Mouse (Mus musculus): ENCODE measurements around the gene Vsig8. TPM values are rescaled to one million over a fixed set of nuclear protein-coding genes. Genes with fewer than 3 reads are reported as not detected.

Vsig8 gene
- polyA plus RNA-seq, 1 experiment from 2014 or later: 0.14 TPM

DNA sequence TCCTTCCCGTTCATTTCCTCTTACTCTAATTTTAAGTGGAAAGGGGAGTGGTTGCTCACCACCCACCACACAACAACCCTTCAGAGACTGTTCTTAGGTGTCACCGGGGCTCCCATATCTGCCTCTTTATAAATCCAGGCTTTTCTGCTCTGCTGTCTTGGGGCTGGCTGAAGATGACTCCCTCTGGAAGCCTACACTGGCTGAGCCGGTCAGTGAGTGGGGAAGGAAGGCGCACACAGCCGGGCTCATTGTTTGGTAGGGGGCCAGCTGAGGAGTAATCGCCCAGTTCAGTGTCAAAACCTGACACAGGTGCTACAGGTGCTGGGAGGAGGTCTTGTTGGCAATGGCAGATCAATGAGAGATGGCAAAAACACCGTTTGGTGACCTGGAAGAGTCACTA, 29.8 kb upstream of the Vsig8 start:
- no peak for ATAC-seq
- Histone ChIP-seq H3K4me2 (ENCODE audit: low read length) (no peak overlapping the region), H3K27ac (ENCODE audit: low read length) (no peak overlapping the region), H3K4me3 (replicated peaks; ENCODE audit: low read length) (no peak overlapping the region), H3K9ac (replicated peaks; ENCODE audit: low read depth, low read length) (no peak overlapping the region), H3K27me3 (replicated peaks; ENCODE audit: control insufficient read depth, insufficient read depth, low read length) (no peaks in the 10 kb centered on the region; the same call in 1 of the 2 replicates), H3K9me3 (ENCODE audit: control insufficient read depth, low read length) (no peaks in the 10 kb centered on the region), H3K4me1 (replicated peaks; ENCODE audit: control insufficient read depth, insufficient read depth, low read length) (peaks cover 6% of the 10 kb centered on the region), H3K36me3 (ENCODE audit: control insufficient read depth, insufficient read depth) (no peaks in the 10 kb centered on the region)
- WGBS: 74% methylated on average over 7 of the region's 7 CpGs

GRCm38 (mm10) chr1:172526380-172527081, 29.2 kb upstream of the Vsig8 start:
- Histone ChIP-seq H3K36me3 (ENCODE audit: control insufficient read depth, insufficient read depth) (no peaks in the 10 kb centered on the region), H3K4me2 (ENCODE audit: low read length) (no peak overlapping the region), H3K27ac (ENCODE audit: low read length) (no peak overlapping the region), H3K4me1 (replicated peaks; ENCODE audit: control insufficient read depth, insufficient read depth, low read length) (0 out of 2 replicates have a peak, but pooled peaks cover 2% of the 10 kb centered on the region), H3K9ac (replicated peaks; ENCODE audit: low read depth, low read length) (no peak overlapping the region), H3K4me3 (replicated peaks; ENCODE audit: low read length) (no peak overlapping the region), H3K27me3 (replicated peaks; ENCODE audit: control insufficient read depth, insufficient read depth, low read length) (no peaks in the 10 kb centered on the region; the same call in 1 of the 2 replicates), H3K9me3 (ENCODE audit: control insufficient read depth, low read length) (no peaks in the 10 kb centered on the region)
- WGBS: 80% methylated on average over 23 of the region's 23 CpGs
- ATAC-seq: no peak

GRCm38 (mm10) chr1:172527431-172527830, 28.3 kb upstream of the Vsig8 start:
- Histone ChIP-seq H3K27me3 (replicated peaks; ENCODE audit: control insufficient read depth, insufficient read depth, low read length) (no peaks in the 10 kb centered on the region; the same call in 1 of the 2 replicates), H3K9me3 (ENCODE audit: control insufficient read depth, low read length) (no peaks in the 10 kb centered on the region), H3K27ac (ENCODE audit: low read length) (no peak overlapping the region), H3K4me2 (ENCODE audit: low read length) (no peak overlapping the region), H3K36me3 (ENCODE audit: control insufficient read depth, insufficient read depth) (no peaks in the 10 kb centered on the region), H3K9ac (replicated peaks; ENCODE audit: low read depth, low read length) (no peak overlapping the region), H3K4me3 (replicated peaks; ENCODE audit: low read length) (no peak overlapping the region), H3K4me1 (replicated peaks; ENCODE audit: control insufficient read depth, insufficient read depth, low read length) (0 out of 2 replicates have a peak, but pooled peaks cover 3% of the 10 kb centered on the region)
- ATAC-seq: no peak
- 94% methylated on average over 10 of the region's 10 CpGs for WGBS

GRCm38 (mm10) chr1:172528701-172529100, 27.0 kb upstream of the Vsig8 start:
- Histone ChIP-seq H3K4me2 (ENCODE audit: low read length) (no peak overlapping the region), H3K27ac (ENCODE audit: low read length) (no peak overlapping the region), H3K9me3 (ENCODE audit: control insufficient read depth, low read length) (no peaks in the 10 kb centered on the region), H3K9ac (replicated peaks; ENCODE audit: low read depth, low read length) (no peak overlapping the region), H3K4me3 (replicated peaks; ENCODE audit: low read length) (no peak overlapping the region), H3K27me3 (replicated peaks; ENCODE audit: control insufficient read depth, insufficient read depth, low read length) (no peaks in the 10 kb centered on the region; the same call in 1 of the 2 replicates), H3K36me3 (ENCODE audit: control insufficient read depth, insufficient read depth) (no peaks in the 10 kb centered on the region), H3K4me1 (replicated peaks; ENCODE audit: control insufficient read depth, insufficient read depth, low read length) (0 out of 2 replicates have a peak, but pooled peaks cover 5% of the 10 kb centered on the region)
- ATAC-seq: peak; percentile 62
- WGBS: 5% methylated on average over 7 of the region's 7 CpGs

DNA sequence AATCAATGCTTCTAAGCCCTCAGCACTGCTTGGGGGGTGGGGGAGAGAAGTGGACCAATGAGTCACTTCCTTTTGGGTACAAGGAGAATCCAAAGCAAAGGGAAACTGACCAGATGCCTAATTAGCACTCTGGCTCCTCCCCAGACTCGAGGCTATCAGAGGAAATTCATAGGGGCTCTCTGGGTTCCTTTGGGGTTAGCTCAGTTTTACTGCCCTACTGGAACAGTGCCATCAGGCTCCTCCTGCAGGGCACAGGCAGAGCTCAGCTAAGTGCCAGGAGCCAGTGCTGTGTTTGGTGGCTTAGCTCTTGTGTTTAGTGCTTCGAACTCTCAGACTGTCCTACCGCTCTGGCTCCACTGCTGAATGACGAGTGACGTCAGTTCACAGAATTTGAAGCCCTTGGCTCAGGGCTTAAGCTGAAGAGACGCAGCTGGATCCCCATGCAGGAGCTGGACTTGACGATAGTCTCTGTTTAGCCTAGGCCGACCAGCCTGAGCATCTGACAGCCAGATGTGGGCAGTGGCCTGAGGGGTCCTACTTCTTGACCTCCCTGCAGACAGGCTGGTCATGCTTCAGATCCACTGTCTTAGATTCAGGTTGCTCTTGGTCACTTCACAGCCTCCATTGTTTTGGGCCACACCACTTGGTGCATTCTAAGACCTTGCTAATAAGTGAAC, 25.1 kb upstream of the Vsig8 start:
- Histone ChIP-seq H3K27ac (ENCODE audit: low read length) (no peak overlapping the region), H3K4me3 (replicated peaks; ENCODE audit: low read length) (no peak overlapping the region), H3K36me3 (ENCODE audit: control insufficient read depth, insufficient read depth) (no peaks in the 10 kb centered on the region), H3K9me3 (ENCODE audit: control insufficient read depth, low read length) (no peaks in the 10 kb centered on the region; the same call in 1 of the 2 replicates), H3K4me2 (ENCODE audit: low read length) (no peak overlapping the region), H3K27me3 (replicated peaks; ENCODE audit: control insufficient read depth, insufficient read depth, low read length) (no peaks in the 10 kb centered on the region; the same call in 1 of the 2 replicates), H3K4me1 (replicated peaks; ENCODE audit: control insufficient read depth, insufficient read depth, low read length) (0 out of 2 replicates have a peak, but pooled peaks cover 5% of the 10 kb centered on the region), H3K9ac (replicated peaks; ENCODE audit: low read depth, low read length) (no peak overlapping the region)
- ATAC-seq: peak; percentile 21; the same call in 1 of the 2 replicates
- 20% methylated on average over 8 of the region's 8 CpGs for WGBS

DNA sequence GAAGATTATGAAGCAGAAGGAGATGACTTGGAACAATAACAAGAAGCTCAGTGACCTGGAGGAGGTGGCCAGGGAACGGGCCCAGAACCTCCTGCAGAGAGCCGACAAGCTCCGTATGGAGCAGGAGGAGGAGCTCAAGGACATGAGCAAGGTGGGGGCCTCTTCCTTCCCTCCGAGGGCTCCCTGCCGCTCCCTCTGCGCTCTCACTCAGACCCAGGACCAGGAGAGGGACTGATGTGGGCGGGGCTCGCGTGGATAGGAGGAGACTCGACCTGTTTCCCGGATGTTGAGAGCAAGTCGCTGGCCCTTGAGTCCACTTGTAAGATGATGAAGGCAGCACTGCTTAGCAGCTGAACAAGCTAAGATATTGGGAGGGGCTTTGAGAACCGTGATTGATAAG, 23.2 kb upstream of the Vsig8 start:
- WGBS: 4% methylated on average over 13 of the region's 13 CpGs
- H3K9ac ChIP-seq (replicated peaks; ENCODE audit: low read depth, low read length): no peak overlapping the region
- 0 out of 2 replicates have a peak, but pooled peaks cover 5% of the 10 kb centered on the region for H3K4me1 ChIP-seq (replicated peaks; ENCODE audit: control insufficient read depth, insufficient read depth, low read length)
- H3K4me2 ChIP-seq (ENCODE audit: low read length): peak overlapping the region; percentile 35
- no peaks in the 10 kb centered on the region for H3K27me3 ChIP-seq (replicated peaks; ENCODE audit: control insufficient read depth, insufficient read depth, low read length)
- H3K4me3 ChIP-seq (replicated peaks; ENCODE audit: low read length): peak overlapping the region; percentile 10
- no peaks in the 10 kb centered on the region; the same call in 1 of the 2 replicates for H3K9me3 ChIP-seq (ENCODE audit: control insufficient read depth, low read length)
- no peaks in the 10 kb centered on the region for H3K36me3 ChIP-seq (ENCODE audit: control insufficient read depth, insufficient read depth)
- H3K27ac ChIP-seq (ENCODE audit: low read length): no peak overlapping the region
- peak; percentile 43 for ATAC-seq

- Histone ChIP-seq H3K36me3 (ENCODE audit: control insufficient read depth, insufficient read depth) (no peaks in the 10 kb centered on the region), H3K27me3 (replicated peaks; ENCODE audit: control insufficient read depth, insufficient read depth, low read length) (no peaks in the 10 kb centered on the region), H3K27ac (ENCODE audit: low read length) (no peak overlapping the region), H3K4me1 (replicated peaks; ENCODE audit: control insufficient read depth, insufficient read depth, low read length) (peaks cover 7% of the 10 kb centered on the region), H3K9ac (replicated peaks; ENCODE audit: low read depth, low read length) (no peak overlapping the region), H3K9me3 (ENCODE audit: control insufficient read depth, low read length) (no peaks in the 10 kb centered on the region; the same call in 1 of the 2 replicates), H3K4me3 (replicated peaks; ENCODE audit: low read length) (no peak overlapping the region), H3K4me2 (ENCODE audit: low read length) (no peak overlapping the region)
- 78% methylated on average over 16 of the region's 16 CpGs for WGBS
- no peak for ATAC-seq
Measured at GRCm38 (mm10) chr1:172535116-172535515, 20.6 kb upstream of the Vsig8 start.

- Histone ChIP-seq H3K9me3 (ENCODE audit: control insufficient read depth, low read length) (no peaks in the 10 kb centered on the region), H3K27me3 (replicated peaks; ENCODE audit: control insufficient read depth, insufficient read depth, low read length) (no peaks in the 10 kb centered on the region), H3K4me2 (ENCODE audit: low read length) (no peak overlapping the region), H3K27ac (ENCODE audit: low read length) (no peak overlapping the region), H3K36me3 (ENCODE audit: control insufficient read depth, insufficient read depth) (no peaks in the 10 kb centered on the region), H3K9ac (replicated peaks; ENCODE audit: low read depth, low read length) (no peak overlapping the region), H3K4me3 (replicated peaks; ENCODE audit: low read length) (no peak overlapping the region), H3K4me1 (replicated peaks; ENCODE audit: control insufficient read depth, insufficient read depth, low read length) (peaks cover 7% of the 10 kb centered on the region)
- ATAC-seq: peak; percentile 33; the same call in 1 of the 2 replicates
- 35% methylated on average over 6 of the region's 6 CpGs for WGBS
Measured at GRCm38 (mm10) chr1:172539827-172540226, 15.9 kb upstream of the Vsig8 start.

- peaks cover 7% of the 10 kb centered on the region for H3K4me1 ChIP-seq (replicated peaks; ENCODE audit: control insufficient read depth, insufficient read depth, low read length)
- 34% methylated on average over 11 of the region's 11 CpGs for WGBS
- no peaks in the 10 kb centered on the region for H3K36me3 ChIP-seq (ENCODE audit: control insufficient read depth, insufficient read depth)
- H3K9me3 ChIP-seq (ENCODE audit: control insufficient read depth, low read length): no peaks in the 10 kb centered on the region
- ATAC-seq: peak; percentile 50
- H3K9ac ChIP-seq (replicated peaks; ENCODE audit: low read depth, low read length): no peak overlapping the region
- H3K27ac ChIP-seq (ENCODE audit: low read length): no peak overlapping the region
- no peaks in the 10 kb centered on the region for H3K27me3 ChIP-seq (replicated peaks; ENCODE audit: control insufficient read depth, insufficient read depth, low read length)
- no peak overlapping the region for H3K4me3 ChIP-seq (replicated peaks; ENCODE audit: low read length)
- H3K4me2 ChIP-seq (ENCODE audit: low read length): no peak overlapping the region
Measured at GRCm38 (mm10) chr1:172540283-172540820, 15.4 kb upstream of the Vsig8 start.
